Mouse (Mus musculus): ENCODE measurements around the gene Kif22. TPM values are rescaled to one million over a fixed set of nuclear protein-coding genes. Genes with fewer than 3 reads are reported as not detected.

Gene Kif22
- polyA plus RNA-seq, 1 experiment = 75.4 TPM

DNA sequence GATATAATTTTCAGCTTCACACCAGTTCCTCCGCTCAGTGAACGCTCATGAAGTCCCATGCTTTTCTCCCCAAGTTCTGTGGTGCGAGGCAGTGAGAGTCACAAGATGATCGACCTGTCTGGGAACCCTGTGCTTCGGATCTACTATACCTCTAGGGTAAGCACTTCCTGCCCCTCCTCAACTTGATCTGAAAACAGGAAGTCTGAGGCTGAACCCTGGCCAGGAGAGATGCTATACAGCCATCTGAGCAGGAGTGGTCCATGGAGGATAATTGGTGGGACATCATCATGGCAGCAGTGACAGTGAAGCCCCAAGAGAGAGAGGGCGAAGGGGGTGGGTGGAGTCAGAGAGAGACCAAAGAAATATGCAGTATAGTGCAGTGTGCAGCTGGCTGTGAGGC lies 63.4 kb downstream of the Kif22 start:
- TF ChIP-seq FOSL1 (IDR thresholded peaks at IDR 0.05; ENCODE audit: insufficient read depth, low read length, poor library complexity, severe bottlenecking) = no peak
- no peak for TF ChIP-seq USF1 (IDR thresholded peaks at IDR 0.05; ENCODE audit: low read depth)
- no peak for TF ChIP-seq MYOG (IDR thresholded peaks at IDR 0.05; ENCODE audit: control insufficient read depth, extremely low read depth, insufficient read length)
- no peak for TF ChIP-seq CEBPB (IDR thresholded peaks at IDR 0.05; ENCODE audit: low read depth)
- no peak for TF ChIP-seq MAX (IDR thresholded peaks at IDR 0.05)
- no peak for TF ChIP-seq CTCF (IDR thresholded peaks at IDR 0.05; ENCODE audit: control insufficient read depth, insufficient read depth, insufficient read length)
- TF ChIP-seq MYOD1 (IDR thresholded peaks at IDR 0.05; ENCODE audit: control insufficient read depth, insufficient read length, low read depth) = no peak
- peaks cover 28% of the 10 kb centered on the region for H3K79me2 ChIP-seq (ENCODE audit: control insufficient read depth, insufficient read depth)
- H3K27me3 ChIP-seq (ENCODE audit: control insufficient read depth, insufficient read depth, insufficient read length) = no peaks in the 10 kb centered on the region
- H3ac ChIP-seq (ENCODE audit: control insufficient read depth, insufficient read length, low read depth) = no peak overlapping the region
- no peak overlapping the region for H3K4me3 ChIP-seq (ENCODE audit: insufficient read depth, poor library complexity, severe bottlenecking)
- H3K79me3 ChIP-seq (ENCODE audit: low read depth) = peaks cover 6% of the 10 kb centered on the region
- peaks cover 21% of the 10 kb centered on the region for H3K36me3 ChIP-seq (ENCODE audit: control insufficient read depth, insufficient read depth)

Small RNAs within 50 kb of the gene (microRNA-seq; reads per million reads assigned to microRNA genes)
- gene Gm44343 (ENCODE audit: borderline microRNAs expressed) = not detected

Other genes starting within 250 kb of the Kif22 start
- gene Ppp4c, start 250.0 kb downstream of the Kif22 start, polyA plus RNA-seq (2012; fragmentation: generic; extraction: Trizol) = 189 TPM
- 0.08 TPM for gene Fam57b, start 244.8 kb downstream of the Kif22 start, polyA plus RNA-seq (2012; fragmentation: generic; extraction: Trizol)
- not detected for gene 4930451I11Rik, start 210.8 kb downstream of the Kif22 start, polyA plus RNA-seq (2012; fragmentation: generic; extraction: Trizol)
- not detected for gene Doc2a, start 195.1 kb downstream of the Kif22 start, polyA plus RNA-seq (2012; fragmentation: generic; extraction: Trizol)
- gene Hirip3, start 180.5 kb downstream of the Kif22 start, polyA plus RNA-seq (2012; fragmentation: generic; extraction: Trizol) = 53.9 TPM
- gene Ino80e, start 180.1 kb downstream of the Kif22 start, polyA plus RNA-seq (2012; fragmentation: generic; extraction: Trizol) = 105 TPM
- 27.9 TPM for gene Taok2, start 157.8 kb downstream of the Kif22 start, polyA plus RNA-seq (2012; fragmentation: generic; extraction: Trizol)
- gene Tmem219, start 119.6 kb downstream of the Kif22 start, polyA plus RNA-seq (2012; fragmentation: generic; extraction: Trizol) = 26.7 TPM
- gene Kctd13, start 113.6 kb downstream of the Kif22 start, polyA plus RNA-seq (2012; fragmentation: generic; extraction: Trizol) = 18.3 TPM
- gene Asphd1, start 92.9 kb downstream of the Kif22 start, polyA plus RNA-seq (2012; fragmentation: generic; extraction: Trizol) = 0.07 TPM
- 0.11 TPM for gene Sez6l2, start 91.9 kb downstream of the Kif22 start, polyA plus RNA-seq (2012; fragmentation: generic; extraction: Trizol)
- gene Cdipt, start 66.6 kb downstream of the Kif22 start, polyA plus RNA-seq (2012; fragmentation: generic; extraction: Trizol) = 115 TPM
- gene Cdiptos, start 66.4 kb downstream of the Kif22 start, polyA plus RNA-seq (2012; fragmentation: generic; extraction: Trizol) = 0.06 TPM
- 32.7 TPM for gene Mvp, start 27.9 kb downstream of the Kif22 start, polyA plus RNA-seq (2012; fragmentation: generic; extraction: Trizol)
- gene Pagr1b, start 26.0 kb downstream of the Kif22 start, polyA plus RNA-seq (2012; fragmentation: generic; extraction: Trizol) = 1.2 TPM
- gene Pagr1a, start 25.1 kb downstream of the Kif22 start, polyA plus RNA-seq (2012; fragmentation: generic; extraction: Trizol) = 22.3 TPM
- 39.7 TPM for gene Gm42742, start 21.4 kb downstream of the Kif22 start, polyA plus RNA-seq (2012; fragmentation: generic; extraction: Trizol)
- gene Prrt2, start 21.3 kb downstream of the Kif22 start, polyA plus RNA-seq (2012; fragmentation: generic; extraction: Trizol) = 0.02 TPM
- 141 TPM for gene Maz, start 15.4 kb downstream of the Kif22 start, polyA plus RNA-seq (2012; fragmentation: generic; extraction: Trizol)
- not detected for gene Zg16, start 44.9 kb upstream of the Kif22 start, polyA plus RNA-seq (2012; fragmentation: generic; extraction: Trizol)
- gene AI467606, start 48.9 kb upstream of the Kif22 start, polyA plus RNA-seq (2012; fragmentation: generic; extraction: Trizol) = 34.0 TPM
- gene Qprt, start 79.8 kb upstream of the Kif22 start, polyA plus RNA-seq (2012; fragmentation: generic; extraction: Trizol) = not detected
- gene Spn, start 95.4 kb upstream of the Kif22 start, polyA plus RNA-seq (2012; fragmentation: generic; extraction: Trizol) = 23.1 TPM
- 56.2 TPM for gene Cd2bp2, start 153.6 kb upstream of the Kif22 start, polyA plus RNA-seq (2012; fragmentation: generic; extraction: Trizol)
- gene Tbc1d10b, start 166.0 kb upstream of the Kif22 start, polyA plus RNA-seq (2012; fragmentation: generic; extraction: Trizol) = 41.4 TPM
- gene Mylpf, start 166.4 kb upstream of the Kif22 start, polyA plus RNA-seq (2012; fragmentation: generic; extraction: Trizol) = 39.4 TPM
- 16.1 TPM for gene Zfp553, start 190.6 kb upstream of the Kif22 start, polyA plus RNA-seq (2012; fragmentation: generic; extraction: Trizol)
- 1.7 TPM for gene Sept1, start 190.7 kb upstream of the Kif22 start, polyA plus RNA-seq (2012; fragmentation: generic; extraction: Trizol)
- gene Zfp771, start 201.8 kb upstream of the Kif22 start, polyA plus RNA-seq (2012; fragmentation: generic; extraction: Trizol) = 38.0 TPM
- 226 TPM for gene Dctpp1, start 218.2 kb upstream of the Kif22 start, polyA plus RNA-seq (2012; fragmentation: generic; extraction: Trizol)
- gene Sephs2, start 231.6 kb upstream of the Kif22 start, polyA plus RNA-seq (2012; fragmentation: generic; extraction: Trizol) = 41.4 TPM